Mouse (Mus musculus) cerebellum, postnatal 25 days (tissue): Measurements from ENCODE around the gene Coq10b.
"Not testable (repeated sequence)": the region's sequence is repeated elsewhere in the genome, so short reads cannot be mapped to it uniquely, and the experiment has no call there.

Source experiments
- DNase-seq, 2 experiments: peaks; one replicate each; pipeline ENCODE4 v3.0.0; 2021; ENCODE audit warnings: mixed read lengths in 2 of 2

Gene Coq10b

DNA sequence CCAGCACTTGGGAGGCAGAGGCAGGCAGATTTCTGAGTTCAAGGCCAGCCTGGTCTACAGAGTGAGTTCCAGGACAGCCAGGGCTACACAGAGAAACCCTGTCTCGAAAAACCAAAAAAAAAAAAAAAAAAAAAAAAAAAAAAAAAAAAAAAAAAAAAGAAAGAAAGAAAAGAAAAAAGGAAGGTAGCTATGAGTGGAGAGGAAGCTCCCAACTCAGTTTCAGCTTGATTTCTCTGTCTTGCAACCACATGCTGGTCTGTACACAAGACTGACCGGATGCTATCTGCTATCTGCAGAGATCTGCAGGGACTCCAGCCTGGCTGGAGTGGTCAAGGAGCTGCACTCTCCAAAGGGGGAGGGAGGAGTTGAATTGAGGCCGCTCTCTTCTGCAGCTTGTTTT lies 5.8 kb downstream of the Coq10b start:
- not testable (repeated sequence) for DNase-seq

DNA sequence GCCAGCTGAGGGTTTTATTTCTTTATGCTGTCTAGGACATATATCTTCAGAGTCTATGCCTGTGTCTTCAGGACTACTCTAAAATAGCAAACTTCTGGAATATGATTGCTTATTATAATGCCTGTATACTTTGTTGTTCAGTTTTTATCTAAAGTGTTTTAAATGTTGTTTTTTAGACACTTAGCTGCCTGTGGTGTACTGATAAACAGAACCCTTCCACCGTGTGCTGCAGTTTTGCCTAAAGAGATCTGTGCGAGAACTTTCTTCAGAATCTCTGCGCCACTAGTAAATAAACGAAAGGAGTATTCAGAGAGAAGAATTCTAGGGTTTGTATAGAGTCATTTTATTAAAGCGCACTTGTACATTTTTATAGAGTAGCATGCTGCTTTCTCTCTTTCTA lies 8.5 kb downstream of the Coq10b start:
- DNase-seq = no peak

DNA sequence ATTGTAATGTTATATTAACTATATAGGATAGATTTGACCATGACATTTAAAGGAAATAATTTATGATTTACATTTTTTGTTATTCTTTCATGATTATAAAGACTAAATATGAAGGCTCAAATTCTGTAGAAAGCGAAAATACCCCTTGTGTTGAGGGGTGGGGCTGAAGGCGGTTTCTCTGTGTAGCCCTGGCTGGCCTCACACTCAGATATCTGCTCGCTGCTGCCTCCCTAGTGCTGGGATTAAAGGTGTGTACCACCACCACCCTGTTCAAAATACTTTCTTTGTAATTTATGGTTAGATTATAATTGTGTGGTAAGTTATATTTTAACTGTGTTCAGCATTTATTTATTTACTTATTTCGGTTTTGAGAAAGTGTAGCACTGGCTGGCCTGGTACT lies 9.2 kb downstream of the Coq10b start:
- no peak for DNase-seq

DNA sequence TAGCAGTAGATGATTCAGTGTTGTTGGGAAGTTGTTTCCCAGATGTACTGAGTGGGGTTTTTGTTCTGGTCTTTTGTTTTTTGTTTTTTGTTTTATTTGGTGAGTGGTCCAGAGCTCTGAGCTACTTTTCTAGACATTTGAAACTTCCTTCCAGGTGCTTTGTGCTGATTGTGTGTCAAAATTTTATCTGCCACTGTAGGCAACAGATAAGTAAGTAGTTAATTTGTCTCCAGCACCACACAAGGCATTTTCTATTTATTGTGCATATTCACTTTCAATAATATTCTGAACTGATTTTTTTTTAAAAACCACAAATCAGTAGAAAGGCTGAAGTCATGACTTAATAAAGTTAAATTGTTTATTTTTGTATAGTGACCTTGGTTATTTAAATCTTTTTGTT lies 19.8 kb downstream of the Coq10b start:
- not testable (repeated sequence) for DNase-seq

DNA sequence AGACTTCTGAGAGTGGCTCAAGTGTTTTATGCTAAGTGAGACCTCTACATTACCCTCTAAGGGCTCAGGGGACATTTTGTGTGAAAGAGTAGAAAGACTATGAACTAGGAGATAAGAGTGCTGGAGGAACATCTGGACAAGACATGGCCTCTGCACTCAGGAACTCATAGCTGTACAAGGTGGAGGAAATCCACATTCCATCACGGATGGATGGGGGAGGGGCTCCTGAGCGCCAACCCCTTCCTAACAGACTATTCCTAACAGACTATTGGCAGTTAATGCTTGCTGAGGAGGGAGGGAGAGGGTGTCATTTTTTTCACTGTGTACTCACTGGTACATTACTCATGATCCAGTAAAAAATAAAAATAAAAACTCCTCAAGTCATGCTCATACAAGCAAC lies 22.2 kb downstream of the Coq10b start:
- DNase-seq = no peak

DNA sequence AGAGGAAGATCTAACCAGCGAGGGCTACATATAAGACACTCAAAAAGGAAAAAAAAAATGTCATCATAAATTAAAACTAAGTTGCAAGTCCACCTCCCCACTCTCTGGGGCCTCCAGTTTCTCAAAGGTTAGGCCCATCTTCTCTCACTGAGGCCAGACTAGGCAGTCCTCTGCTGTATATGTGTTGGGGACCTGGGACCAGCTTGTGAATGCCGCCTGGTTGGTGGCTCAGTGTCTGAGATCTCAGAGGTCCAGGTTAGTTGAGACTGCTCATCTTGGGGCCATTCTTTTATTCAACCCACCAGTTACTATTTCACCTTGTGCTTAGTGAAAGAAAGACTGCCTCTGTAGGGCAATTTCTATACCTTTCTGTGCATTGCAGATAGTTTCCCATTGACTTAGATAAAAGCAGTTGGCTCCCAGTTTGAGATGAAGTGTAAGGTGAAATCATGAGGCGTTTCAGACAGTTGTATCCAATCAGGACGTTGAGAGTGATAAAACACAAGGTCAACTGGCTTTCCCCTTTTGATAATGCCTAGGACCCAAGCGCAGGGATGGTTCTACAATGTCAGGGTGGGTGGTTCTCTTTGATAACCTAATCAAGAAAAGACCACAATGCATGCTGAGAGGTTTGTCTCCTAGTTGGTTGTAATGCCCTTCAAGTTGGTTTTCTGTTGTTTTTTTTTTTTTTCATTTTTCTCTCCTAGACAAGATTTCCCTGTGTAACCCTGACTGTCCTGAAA lies 23.3 kb downstream of the Coq10b start:
- DNase-seq = no peak

DNA sequence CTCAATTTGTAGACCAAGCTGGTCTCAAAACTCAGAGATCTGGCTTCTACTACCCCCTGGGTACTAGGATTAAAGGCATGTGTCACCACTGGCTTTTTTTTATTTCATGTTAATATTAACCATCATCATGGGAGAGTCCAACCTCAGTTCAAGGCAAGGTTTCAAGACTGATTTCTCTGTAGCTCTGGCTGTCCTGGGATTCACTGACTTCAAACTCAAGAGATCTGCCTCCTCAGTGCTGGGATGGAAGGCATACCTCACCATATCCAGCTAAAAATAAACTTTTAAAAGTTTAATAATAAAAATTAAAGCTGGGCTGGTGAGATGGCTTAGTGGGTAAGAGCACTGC lies 23.8 kb downstream of the Coq10b start:
- no peak for DNase-seq

DNA sequence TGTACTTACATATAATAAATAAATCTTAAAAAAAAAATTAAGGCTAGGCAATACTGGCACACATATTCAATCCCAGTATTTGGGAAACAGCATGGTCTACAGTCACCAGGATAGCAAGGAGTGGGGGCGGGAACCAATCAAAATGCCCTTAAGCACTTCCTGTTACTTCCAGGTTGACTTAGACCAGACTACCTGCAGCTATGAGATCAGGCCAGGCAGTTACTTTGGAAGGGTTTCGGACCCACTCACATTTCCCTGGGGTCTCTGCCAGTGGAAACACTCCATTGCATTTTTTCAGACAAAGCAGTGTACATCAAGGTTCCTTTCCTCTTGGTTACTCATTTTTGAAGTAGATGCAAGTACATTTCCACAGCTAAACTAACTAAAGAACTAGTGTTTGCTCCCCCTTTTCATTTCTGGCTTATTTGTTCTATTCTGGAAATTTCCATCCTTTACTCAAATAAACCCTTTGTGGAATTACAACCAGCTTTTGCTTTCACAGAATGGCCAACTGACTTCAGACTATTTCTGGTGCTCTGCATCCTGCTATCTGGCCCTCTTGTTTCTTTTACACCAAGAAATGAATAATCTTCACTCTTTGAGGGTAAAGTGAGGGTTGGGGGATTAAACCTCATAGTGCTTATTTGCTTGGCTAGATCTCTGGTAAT lies 24.4 kb downstream of the Coq10b start:
- no peak for DNase-seq

DNA sequence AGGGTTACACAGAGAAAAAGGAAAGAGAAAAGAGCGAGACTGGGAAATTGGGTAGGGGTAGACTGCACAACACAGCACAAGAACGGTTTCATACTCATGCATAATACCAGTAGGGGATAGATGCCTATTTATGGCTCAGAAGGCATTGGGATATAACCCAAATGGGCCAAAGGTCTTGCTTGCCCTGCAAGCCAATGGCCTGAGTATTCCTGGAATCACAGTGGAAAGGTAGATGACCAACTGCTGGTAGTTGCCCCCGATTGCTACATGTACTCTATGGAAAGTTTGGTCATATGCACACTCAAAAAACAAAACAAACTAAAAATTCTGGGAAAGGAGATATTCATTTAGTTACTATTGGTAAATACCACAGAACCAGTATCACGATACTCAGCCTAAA lies 27.1 kb downstream of the Coq10b start:
- DNase-seq = no peak

DNA sequence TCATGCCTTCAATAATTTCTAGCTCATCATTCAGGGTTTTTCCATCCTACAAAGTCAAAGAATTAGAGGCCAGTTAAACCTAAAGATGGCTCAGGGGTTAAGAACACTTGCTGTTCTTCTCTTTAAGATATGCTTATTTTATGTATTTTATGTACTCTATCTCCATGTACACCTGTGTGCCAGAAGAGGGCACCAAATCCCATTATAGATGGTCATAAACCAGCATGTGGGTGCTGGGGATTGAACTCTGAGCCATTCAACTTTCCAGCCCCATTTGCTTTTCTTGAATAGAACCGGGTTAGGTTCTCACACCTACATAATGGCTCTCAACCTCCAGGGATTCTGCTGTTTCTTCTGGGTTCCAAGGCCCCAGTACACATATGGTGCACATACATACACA lies 29.5 kb downstream of the Coq10b start:
- no peak for DNase-seq

DNA sequence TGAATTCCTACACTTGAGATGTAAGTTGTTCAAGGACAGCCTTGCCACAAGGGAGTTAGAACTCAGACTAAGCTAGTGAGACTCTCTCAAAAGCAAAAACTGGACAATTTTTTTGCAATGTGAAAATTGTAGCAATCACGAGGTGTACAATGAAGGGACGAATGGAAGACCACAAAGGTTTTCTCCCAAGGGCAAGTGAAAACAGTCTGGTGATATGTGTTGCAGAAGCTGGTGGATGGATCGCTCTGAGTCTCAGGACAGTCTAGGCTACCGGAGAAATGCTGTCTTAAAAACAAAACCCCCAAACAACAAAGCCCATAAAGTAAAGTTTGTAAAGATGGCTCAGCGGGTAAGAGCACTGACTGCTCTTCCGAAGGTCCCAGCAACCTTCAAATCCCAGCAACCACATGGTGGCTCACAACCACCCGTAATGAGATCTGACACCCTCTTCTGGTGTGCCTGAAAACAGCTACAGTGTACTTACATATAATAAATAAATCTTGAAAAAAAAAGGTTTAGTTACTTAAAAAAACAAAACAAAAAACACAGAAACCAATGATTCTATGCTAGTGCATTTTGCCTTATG lies 33.3 kb downstream of the Coq10b start:
- DNase-seq = no peak

DNA sequence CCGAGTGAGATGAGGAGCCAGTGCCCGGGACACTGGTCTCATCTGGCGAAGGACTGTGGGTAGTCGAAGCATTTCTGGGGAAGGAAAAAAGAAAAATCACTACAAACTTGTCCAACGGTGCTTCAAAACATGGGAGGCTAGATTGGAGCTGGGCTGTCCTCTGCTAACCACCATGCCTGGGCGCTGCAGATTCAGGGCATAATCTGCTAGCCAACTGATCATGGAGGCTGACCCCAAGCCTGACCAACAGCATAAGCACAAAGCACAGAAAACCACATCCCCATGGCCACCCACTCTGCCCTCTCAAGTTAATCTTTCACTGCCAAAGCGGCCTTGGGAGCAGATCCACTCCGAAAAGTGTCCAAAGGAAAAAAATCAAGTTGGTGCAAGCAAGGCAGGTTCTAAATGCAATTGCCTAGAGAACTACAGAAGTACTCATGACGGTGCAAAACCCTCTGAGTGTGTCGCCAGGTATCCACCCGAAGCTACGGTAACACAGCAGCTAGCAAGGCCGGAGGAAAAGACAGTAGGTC lies 34.4 kb downstream of the Coq10b start:
- peak; percentile 19 to 29 for DNase-seq

DNA sequence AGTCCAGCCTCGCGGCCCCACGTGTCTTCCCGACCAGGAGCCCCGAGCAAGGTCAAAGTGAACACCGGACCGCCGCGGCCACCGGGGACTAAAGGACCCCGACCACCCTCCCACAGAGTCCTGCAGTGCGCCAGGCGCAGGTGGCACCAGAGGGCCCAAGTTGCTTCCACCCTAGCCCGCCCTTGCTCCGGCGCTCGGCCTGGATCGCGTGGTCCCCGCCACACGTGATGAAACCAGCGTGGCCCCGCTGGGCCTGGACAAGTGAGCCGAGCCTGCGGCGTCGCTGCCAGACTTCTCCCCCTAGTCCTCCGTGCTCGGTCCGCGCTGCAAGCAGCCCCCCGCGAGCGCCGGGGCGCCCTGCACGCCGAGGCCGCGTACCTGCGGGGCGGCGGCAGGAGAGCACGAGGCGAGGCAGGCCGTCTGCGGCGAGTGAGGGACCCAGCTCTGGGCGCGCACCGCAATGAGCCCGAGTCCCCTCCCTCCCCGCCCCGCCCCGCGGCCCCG lies 34.9 kb downstream of the Coq10b start:
- DNase-seq = no peak

DNA sequence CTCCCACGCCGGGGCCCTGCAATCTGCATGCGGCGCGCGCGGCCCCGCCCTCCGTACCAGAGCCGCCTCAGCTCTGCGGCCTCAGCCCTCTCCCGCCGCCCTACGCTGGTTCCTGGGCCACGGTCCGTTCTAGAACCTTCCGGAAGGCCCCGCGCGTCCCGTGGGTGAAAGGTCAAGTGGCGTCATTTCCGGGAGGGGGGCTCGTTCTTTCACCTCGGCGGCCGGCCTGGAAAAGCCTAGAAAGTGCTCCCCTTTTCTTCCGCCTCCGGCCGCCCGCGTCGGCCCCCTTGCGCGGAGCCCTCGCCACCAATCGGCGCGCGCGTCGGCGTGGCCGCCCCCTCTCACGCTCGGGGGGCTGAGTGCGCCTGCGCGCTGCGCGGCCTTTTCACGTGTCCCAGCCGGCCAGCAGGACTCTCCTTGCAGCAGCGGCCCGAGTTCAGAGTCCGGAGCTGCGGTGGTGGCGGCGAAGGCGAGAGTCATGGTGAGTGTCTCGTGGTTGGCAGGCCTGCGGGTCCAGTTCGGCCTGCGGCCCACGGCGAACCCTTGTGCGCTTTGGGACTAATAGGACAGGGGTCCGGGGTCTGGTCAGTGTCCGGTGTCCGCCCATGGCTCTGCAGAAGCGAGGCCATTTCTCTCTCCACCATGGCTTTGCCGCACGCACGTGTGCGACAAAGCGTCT lies 35.5 kb downstream of the Coq10b start, which contains the start of the genes Hspe1 and Hspd1:
Hspe1 (plus strand) TSS at position 201 of the 679 bp plus-strand sequence.
Hspd1 (minus strand) TSS at position 312 of the 679 bp plus-strand sequence.
- DNase-seq = peak; percentile 98

DNA sequence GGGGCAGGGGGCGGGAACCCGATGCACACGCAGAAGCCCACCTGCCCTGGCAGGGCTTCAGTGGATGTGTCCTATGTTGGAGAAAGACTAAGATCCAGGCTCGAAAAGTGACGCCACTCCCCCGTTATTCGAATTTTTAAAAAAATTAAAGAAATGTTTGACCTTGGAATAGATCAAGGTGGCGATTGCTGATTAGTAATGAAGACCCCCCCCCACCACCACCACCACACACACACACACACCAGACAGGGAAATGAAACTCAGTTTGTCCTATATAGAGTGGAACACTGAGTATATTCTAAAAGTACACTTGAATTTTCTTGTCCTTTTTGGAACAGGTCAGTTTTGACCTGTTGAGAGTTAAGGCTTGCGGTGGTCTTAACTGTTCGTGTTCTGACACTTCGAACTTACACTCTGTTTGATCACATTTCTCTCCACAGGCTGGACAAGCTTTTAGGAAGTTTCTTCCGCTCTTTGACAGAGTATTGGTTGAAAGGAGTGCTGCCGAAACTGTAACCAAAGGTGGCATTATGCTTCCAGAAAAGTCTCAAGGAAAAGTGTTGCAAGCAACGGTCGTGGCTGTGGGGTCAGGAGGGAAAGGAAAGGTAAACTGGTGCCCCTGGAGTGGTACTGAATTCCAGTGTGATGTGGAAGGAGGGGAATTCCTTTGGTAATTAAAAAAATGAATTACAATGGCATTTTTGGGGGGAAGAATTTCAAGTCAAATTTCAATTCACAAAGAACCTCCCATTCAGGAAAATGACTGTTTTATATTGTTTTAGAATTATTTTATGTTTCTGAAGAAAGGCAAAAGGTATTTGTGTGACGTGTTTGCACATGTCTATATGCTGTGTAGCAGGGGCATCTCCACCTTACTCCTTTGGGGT lies 36.3 kb downstream of the Coq10b start:
- DNase-seq = no peak

DNA sequence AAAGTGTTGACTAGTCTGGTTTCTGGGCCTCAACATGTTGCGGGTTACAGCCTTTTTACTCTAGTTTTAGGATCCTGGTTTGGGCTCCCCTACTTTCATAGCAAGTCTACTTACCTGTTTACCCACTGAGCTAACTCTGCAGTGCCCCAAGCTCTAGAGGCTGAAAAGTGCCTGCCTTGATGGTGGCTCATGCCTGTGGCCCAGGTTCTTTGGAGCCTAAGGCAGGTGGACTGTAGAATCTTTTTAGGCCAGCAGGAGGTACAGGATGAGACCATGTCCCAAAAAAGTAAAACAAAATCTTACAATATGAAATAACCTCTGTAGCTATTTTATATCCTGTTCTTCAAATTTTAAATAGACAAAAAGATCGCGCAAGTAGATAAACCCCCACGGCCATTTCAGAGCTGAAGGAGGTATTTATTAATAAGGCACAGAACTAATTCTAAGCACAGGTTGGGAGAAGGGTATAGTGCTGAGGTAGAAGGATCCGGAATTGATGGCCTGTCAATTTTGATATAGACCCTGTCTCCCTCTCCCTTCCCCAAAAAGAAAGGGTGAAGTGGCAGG lies 37.0 kb downstream of the Coq10b start:
- no peak for DNase-seq

DNA sequence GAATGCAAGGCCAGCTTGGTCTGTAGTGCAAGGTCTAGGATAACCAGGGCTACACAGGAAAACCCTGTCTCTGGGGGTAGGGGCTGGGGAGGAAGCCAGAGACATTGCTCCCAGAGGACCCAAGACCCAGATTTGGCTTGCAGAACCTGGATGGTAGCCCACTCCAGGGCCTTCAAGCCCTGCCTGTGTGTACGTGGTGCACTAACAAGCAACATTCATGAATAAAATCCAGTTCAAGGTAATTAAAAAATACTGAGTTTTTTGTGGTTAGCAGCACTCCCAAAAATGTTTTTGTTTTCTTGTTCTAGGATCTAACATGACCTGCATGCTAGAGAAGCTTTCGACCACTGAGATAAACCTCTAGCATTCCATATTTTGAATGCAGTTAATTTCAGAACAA lies 39.5 kb downstream of the Coq10b start:
- DNase-seq = no peak

DNA sequence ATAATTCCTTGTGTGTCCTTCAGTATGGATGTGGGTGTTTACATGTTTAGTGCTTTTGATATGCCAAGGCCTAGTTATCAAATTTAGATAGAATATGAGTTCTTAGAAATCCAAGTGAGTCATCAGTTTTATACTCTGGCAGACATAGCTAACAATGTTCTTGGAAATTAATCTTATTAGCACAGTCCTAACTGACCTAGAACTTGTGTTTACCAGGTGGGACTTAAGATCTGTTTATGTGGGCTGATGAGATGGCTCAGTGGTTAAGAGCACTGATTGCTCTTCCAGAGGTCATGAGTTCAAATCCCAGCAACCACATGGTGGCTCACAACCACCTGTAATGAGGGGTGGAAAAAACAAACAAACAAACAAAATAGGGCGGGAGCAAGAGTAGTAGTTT lies 39.9 kb downstream of the Coq10b start:
- DNase-seq = no peak

DNA sequence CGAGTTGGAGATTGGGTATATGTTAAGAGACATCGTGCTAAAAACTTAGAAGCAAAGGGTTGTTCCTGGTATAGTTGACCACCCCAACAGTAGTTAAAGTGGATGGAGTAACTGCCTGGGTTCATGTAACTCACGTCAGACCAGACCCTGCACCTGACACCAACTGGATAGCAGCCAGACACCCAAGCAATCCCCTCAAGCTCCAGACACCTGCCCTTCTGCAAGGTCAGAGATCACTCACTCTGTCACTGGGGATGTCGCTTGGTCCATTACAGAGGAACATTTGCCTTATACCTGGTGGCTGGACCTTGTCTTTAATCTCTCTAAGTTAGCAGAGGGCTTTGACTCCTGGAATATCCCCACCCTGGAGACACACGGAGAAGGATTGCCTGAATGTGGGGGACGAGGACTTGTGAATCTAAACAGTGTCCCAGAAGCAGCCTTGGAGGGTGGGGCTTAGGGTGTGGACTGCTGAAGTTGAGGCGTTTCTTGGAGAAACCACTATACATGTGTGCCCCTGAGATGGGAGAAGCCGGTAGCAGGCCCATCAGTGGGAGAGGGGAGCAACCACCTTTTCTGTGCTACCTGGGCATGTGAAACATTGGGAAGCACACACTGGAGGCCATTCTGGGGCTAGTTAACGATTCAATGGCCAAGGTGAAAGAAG lies 54.5 kb downstream of the Coq10b start:
- no peak for DNase-seq

DNA sequence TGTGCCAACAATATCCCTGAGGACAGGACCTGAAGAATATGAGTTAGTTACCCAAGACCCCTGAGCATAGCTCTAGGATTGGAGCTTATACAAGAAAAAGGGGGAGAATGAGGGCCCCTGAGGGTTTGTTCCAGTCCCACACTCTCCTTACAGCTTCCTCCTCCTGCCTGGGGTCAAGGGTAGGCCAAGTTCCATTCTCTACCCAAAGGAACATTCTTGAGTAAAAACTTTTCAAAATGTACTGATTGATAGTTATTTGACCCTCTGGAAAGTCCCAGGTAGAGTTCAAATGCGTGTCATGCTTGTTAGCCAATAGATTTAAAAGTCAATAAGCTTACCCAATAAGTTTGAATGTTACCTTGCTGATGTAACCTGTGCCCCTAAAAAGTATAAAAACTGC lies 55.1 kb downstream of the Coq10b start:
- no peak for DNase-seq

DNA sequence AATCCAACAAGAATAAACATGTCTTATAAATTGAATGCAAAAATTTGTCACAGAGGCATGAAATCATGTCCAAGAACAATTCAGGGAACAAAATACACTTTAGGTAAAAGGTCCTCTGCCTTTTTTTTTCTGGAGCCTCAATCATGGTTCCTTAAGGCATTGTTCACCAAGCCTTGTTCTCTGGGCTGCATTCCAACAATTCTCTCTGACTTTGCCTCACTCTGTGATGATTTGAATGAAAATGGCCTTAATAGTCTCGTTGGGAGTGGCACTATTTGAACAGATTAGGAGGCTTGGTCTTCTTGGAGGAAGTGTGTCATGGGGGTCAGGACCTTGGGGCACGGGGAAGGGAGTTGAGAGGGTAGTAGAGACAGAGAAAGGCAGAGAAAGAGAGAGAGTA lies 55.9 kb downstream of the Coq10b start:
- DNase-seq = no peak
